Mouse (Mus musculus) small intestine, adult 2 months (tissue): ENCODE results near the gene Cemip.

ENCODE experiments used
- CTCF ChIP-seq: fragments of 200-500 bp; IDR thresholded peaks from 2 replicates; pipeline ENCODE4 v1.5.1; 2012; ENCODE audit warnings: low read depth, mild to moderate bottlenecking, control low read depth, inconsistent platforms, low read length, moderate library complexity, mixed read lengths; ENCODE audit not compliant: insufficient replicate concordance, insufficient read length; ENCODE audit errors: extremely low read depth
- POLR2A ChIP-seq: fragments of 200-500 bp; IDR thresholded peaks from 2 replicates; pipeline ENCODE4 v1.6.1; 2012; ENCODE audit warnings: low read depth, mild to moderate bottlenecking, control low read depth, inconsistent platforms, low read length, moderate library complexity

DNA sequence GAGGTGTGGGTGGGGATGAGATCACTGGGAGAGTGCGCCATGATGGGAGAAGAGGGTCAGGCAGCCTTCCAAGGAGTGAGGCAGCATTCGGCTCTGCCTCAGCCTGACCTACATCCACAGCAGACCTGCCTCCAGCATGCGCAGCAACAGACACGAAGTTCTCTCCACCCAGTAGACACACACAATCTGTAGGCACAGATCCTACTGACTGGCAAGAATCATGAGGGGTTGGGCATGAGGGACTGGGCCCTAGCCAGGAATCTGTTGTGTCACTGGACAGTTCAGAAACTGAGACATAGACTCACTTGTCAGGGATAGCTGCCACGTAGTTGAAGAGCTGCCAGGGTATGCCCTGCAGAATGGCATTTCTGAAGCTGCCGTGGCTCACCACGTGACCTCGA is 144.6 kb downstream of the Cemip start:
- TF ChIP-seq CTCF = no peak
- TF ChIP-seq POLR2A = no peak
